Mouse (Mus musculus): ENCODE data around the gene Fhdc1. TPM values are rescaled to one million over a fixed set of nuclear protein-coding genes. Genes with fewer than 3 reads are reported as not detected.

The Fhdc1 gene
- polyA plus RNA-seq, 1 experiment from 2014 or later: 5.8 TPM

DNA sequence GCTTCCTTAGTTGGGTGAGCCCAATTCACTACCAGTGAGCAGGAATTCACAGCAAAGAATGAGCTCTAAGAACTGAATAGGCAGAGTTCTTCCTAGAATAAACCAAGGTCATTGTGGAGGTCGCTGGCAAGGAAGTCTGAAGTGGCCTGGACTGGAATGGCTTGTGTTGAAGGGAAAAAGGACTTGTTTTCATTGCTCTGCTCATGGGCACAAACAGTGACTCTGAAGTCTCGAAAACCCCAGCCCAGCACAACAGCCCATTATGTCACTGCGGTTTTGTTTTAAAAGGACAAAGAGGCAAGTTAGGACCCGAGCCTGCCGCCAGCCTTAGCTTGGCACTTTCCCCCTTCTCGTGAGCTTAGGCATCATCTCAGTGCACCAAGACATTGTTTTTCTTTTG lies 8.5 kb upstream of the Fhdc1 start:
- no peak for ATAC-seq (ENCODE audit: low FRiP score)
- no peaks in the 10 kb centered on the region for H3K9me3 ChIP-seq (replicated peaks)
- 35% methylated on average over 6 of the region's 6 CpGs for WGBS
- H3K4me1 ChIP-seq: peaks cover 10% of the 10 kb centered on the region
- H3K27ac ChIP-seq: no peak overlapping the region
- H3K4me2 ChIP-seq (replicated peaks): no peak overlapping the region
- H3K9ac ChIP-seq: no peak overlapping the region
- no peak overlapping the region for H3K4me3 ChIP-seq
- H3K36me3 ChIP-seq: no peaks in the 10 kb centered on the region
- H3K27me3 ChIP-seq: no peaks in the 10 kb centered on the region

DNA sequence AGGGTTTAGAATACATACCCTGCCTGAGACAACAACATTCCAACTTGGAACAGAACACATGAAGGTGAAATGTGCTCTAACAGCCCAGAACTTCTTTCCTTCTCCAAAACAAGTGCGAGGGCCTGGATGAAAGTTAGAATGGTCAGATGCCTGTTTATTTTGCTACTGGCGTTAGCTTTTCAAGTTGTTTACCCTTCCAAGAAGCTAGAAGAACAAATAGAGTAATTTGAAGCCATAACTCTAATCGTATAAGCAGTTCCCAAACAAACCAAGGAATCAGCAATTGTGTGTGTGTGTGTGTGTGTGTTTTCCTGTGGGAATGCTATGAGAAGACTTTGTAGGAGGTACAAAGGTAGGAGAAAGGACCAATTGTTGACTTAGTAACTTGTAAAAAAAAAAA lies 4.7 kb upstream of the Fhdc1 start:
- Histone ChIP-seq H3K4me2 (replicated peaks) (no peak overlapping the region), H3K4me1 (peaks cover 12% of the 10 kb centered on the region), H3K36me3 (no peaks in the 10 kb centered on the region), H3K9ac (no peak overlapping the region), H3K27ac (no peak overlapping the region), H3K4me3 (no peak overlapping the region), H3K27me3 (peaks cover 12% of the 10 kb centered on the region), H3K9me3 (replicated peaks) (no peaks in the 10 kb centered on the region)
- 76% methylated on average over 3 of the region's 3 CpGs for WGBS
- no peak for ATAC-seq (ENCODE audit: low FRiP score)

DNA sequence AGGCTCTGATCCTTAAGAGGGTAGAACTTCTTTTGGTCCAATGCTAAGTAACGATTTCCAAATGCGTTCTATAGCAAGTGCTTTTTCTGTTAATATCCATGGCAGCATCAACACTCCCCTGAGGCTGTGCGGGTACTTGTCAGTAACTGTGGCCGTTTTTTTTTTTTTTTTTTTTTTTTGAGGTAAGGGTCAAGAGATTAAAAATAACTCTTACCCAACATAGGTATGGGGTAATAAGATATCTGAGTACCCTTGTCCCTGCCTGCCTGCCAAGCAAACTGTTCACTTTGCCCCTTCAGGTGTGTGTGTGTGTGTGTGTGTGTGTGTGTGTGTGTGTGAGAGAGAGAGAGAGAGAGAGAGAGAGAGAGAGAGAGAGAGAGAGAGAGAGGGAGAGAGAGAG lies 4.1 kb upstream of the Fhdc1 start:
- Histone ChIP-seq H3K9ac (no peak overlapping the region), H3K4me3 (no peak overlapping the region), H3K27ac (no peak overlapping the region), H3K4me2 (replicated peaks) (no peak overlapping the region), H3K9me3 (replicated peaks) (no peaks in the 10 kb centered on the region), H3K27me3 (peaks cover 16% of the 10 kb centered on the region), H3K4me1 (peaks cover 17% of the 10 kb centered on the region), H3K36me3 (no peaks in the 10 kb centered on the region)
- no peak for ATAC-seq (ENCODE audit: low FRiP score)
- 68% methylated on average over 4 of the region's 4 CpGs for WGBS

DNA sequence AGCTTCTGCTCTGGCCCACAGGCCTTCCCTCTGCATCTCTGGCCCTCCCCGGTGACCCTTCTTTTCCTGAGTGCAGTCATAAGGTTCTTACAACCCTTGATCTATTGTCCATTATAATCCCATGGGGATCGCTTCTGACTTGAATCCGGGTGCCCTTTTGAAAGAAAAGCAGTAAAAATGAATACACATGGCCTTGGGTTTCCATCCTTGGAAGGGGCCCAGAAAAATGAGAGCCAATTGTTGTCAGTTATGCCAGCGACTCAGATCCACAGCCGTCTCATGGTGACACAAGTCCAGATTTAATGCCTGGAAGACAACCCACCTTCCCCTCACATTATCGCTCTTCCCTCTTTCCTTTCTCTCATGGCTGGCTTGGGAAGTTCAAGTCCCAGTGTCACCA lies 1.9 kb upstream of the Fhdc1 start:
- H3K27ac ChIP-seq: no peak overlapping the region
- H3K4me1 ChIP-seq: peaks cover 26% of the 10 kb centered on the region
- peaks cover 37% of the 10 kb centered on the region for H3K27me3 ChIP-seq
- no peak overlapping the region for H3K4me2 ChIP-seq (replicated peaks)
- H3K36me3 ChIP-seq: no peaks in the 10 kb centered on the region
- no peaks in the 10 kb centered on the region for H3K9me3 ChIP-seq (replicated peaks)
- H3K4me3 ChIP-seq: no peak overlapping the region
- ATAC-seq (ENCODE audit: low FRiP score): no peak
- no peak overlapping the region for H3K9ac ChIP-seq
- 79% methylated on average over 6 of the region's 6 CpGs for WGBS

DNA sequence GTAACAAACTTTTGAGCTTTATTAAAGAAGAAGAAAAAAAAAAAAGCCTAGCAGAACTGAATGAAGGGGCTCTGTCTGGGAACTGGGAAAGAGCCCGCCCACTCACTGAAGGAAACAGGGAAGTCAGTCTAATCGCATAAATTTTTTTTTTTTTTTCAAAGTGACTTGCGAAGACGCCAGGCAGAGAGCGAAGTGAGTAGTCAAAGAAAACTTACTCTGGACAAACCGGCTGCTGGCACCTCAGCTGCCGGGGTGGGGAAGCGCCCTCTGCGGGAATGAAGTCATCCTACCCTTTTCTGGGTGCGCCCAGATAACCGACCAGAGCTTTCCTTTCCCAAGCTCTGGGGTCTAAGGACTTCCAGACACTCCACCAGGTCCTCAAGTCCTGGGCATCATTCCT lies 875 bp upstream of the Fhdc1 start:
- 4% methylated on average over 11 of the region's 11 CpGs for WGBS
- Histone ChIP-seq H3K4me3 (peak overlapping the region; percentile 67), H3K9me3 (replicated peaks) (no peaks in the 10 kb centered on the region), H3K4me1 (peaks cover 26% of the 10 kb centered on the region), H3K27me3 (peaks cover 42% of the 10 kb centered on the region), H3K36me3 (no peaks in the 10 kb centered on the region), H3K9ac (no peak overlapping the region; the same call in 1 of the 2 replicates), H3K27ac (no peak overlapping the region), H3K4me2 (replicated peaks) (peak overlapping the region; percentile 98)
- ATAC-seq (ENCODE audit: low FRiP score): no peak

DNA sequence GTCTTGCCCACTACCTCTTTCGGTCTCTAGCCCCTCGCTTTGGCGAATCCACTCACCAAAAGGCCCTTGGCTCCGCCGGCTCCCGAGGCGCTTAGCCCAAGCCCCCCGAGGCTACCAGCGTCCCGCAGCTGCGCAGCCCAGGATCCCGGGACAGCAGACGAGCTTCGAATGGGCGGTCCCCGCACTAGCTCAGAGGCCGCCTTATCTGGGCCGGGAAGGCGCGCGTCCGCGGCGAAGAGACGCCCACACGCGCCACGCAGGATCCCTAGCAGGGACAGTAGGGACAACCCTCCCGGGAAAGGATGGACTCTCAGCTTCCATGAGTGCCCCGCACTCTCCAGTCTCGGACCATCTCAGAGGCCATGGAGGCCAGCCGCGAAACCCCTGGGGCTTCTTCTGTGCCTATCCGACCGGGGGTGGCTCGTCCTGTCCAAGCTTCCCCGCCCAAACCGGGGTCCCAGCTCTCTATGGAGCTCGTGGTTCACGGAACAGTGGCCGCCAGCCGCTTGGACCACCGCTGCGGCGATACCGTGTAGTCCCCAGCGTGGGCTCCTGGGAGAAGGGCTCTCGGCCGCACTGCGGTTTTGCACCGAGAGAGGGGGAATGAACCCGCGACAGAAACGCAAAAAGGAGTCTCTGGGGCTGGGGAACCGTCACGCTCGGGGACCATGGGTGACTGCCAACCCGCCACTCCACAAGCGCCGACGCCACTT lies 780 bp downstream of the Fhdc1 start:
- Histone ChIP-seq H3K4me1 (peaks cover 26% of the 10 kb centered on the region), H3K27me3 (peaks cover 47% of the 10 kb centered on the region), H3K36me3 (no peaks in the 10 kb centered on the region), H3K9ac (peak overlapping the region; percentile 78), H3K4me3 (peak overlapping the region; percentile 67), H3K27ac (no peak overlapping the region), H3K9me3 (replicated peaks) (no peaks in the 10 kb centered on the region), H3K4me2 (replicated peaks) (peak overlapping the region; percentile 98)
- peak; percentile 59 for ATAC-seq (ENCODE audit: low FRiP score)
- WGBS: under 1% methylated on average over 61 of the region's 61 CpGs

DNA sequence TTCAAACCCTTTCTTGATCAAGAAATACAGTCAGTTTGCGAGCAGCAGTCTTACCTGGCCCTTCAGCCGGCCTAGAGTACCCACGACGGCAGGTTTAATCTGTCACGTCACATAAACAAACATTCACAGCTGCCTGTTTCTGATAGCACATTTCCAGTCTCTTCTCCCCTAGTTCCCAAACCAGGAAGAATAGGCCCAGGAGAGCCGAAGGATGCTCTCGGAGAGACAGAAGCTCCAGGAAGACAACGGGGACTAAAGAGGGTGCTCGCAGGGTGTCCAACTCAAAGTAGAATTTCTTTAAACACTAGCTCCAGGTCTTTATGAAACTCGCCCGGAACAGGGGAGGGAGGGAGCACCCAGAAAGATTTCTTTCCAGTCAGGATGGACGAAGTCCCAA lies 1.3 kb downstream of the Fhdc1 start:
- WGBS: 2% methylated on average over 12 of the region's 12 CpGs
- H3K4me1 ChIP-seq: peaks cover 26% of the 10 kb centered on the region
- no peak overlapping the region for H3K27ac ChIP-seq
- peaks cover 47% of the 10 kb centered on the region for H3K27me3 ChIP-seq
- H3K4me3 ChIP-seq: peak overlapping the region; percentile 67
- ATAC-seq (ENCODE audit: low FRiP score): no peak
- H3K4me2 ChIP-seq (replicated peaks): peak overlapping the region; percentile 98
- no peaks in the 10 kb centered on the region for H3K36me3 ChIP-seq
- H3K9me3 ChIP-seq (replicated peaks): no peaks in the 10 kb centered on the region
- peak overlapping the region; percentile 78 for H3K9ac ChIP-seq

DNA sequence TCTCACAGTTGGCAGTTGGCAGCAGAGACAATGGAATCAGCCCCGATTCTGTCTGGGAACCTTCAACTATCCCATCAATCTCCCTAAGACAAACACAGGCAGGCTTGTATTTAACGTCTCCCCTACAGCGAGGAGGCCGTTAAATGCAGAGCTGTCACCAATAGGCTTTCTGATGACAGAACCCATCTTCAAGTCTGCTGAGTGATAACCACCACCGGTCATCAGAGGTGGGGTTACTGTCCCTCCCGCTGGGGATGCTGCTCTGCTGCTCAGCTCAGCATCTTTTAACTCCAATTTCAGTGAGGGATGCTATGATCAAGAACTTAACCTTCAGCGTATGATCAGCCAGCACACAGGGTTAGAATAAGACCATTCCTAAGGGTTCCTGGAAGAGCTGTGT lies 2.0 kb downstream of the Fhdc1 start:
- H3K4me1 ChIP-seq: peaks cover 30% of the 10 kb centered on the region
- H3K4me3 ChIP-seq: 0 out of 2 replicates have a peak overlapping the region, but pooled peaks have one; percentile 67
- no peak for ATAC-seq (ENCODE audit: low FRiP score)
- H3K9ac ChIP-seq: no peak overlapping the region
- H3K9me3 ChIP-seq (replicated peaks): no peaks in the 10 kb centered on the region
- H3K27ac ChIP-seq: no peak overlapping the region
- H3K4me2 ChIP-seq (replicated peaks): peak overlapping the region; percentile 98
- no peaks in the 10 kb centered on the region for H3K36me3 ChIP-seq
- H3K27me3 ChIP-seq: peaks cover 47% of the 10 kb centered on the region
- 6% methylated on average over 7 of the region's 7 CpGs for WGBS

DNA sequence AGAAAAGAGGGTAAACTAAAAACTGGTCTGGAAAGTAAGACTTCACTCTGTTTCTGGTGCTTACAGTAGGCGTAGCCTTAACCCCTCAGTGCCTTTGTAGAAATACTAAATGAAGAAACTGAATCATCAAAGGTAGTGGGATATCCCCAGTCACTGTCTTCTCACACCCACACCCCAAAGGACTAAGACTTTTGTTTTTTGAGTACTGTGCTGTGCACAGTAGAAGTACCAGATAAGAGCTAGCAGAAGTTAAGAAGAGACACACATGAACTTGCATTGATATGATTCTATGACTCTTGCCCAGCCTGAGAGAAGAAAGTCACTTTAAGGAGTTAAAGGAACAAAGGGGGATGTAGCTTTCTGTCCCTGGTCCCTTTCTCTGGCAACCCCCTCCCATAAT lies 2.7 kb downstream of the Fhdc1 start:
- no peak overlapping the region for H3K27ac ChIP-seq
- no peaks in the 10 kb centered on the region for H3K9me3 ChIP-seq (replicated peaks)
- no peak overlapping the region for H3K9ac ChIP-seq
- H3K27me3 ChIP-seq: peaks cover 46% of the 10 kb centered on the region
- no peaks in the 10 kb centered on the region for H3K36me3 ChIP-seq
- 94% methylated on average over 1 of the region's 1 CpGs for WGBS
- ATAC-seq (ENCODE audit: low FRiP score): no peak
- H3K4me2 ChIP-seq (replicated peaks): no peak overlapping the region
- peaks cover 30% of the 10 kb centered on the region for H3K4me1 ChIP-seq
- no peak overlapping the region for H3K4me3 ChIP-seq

DNA sequence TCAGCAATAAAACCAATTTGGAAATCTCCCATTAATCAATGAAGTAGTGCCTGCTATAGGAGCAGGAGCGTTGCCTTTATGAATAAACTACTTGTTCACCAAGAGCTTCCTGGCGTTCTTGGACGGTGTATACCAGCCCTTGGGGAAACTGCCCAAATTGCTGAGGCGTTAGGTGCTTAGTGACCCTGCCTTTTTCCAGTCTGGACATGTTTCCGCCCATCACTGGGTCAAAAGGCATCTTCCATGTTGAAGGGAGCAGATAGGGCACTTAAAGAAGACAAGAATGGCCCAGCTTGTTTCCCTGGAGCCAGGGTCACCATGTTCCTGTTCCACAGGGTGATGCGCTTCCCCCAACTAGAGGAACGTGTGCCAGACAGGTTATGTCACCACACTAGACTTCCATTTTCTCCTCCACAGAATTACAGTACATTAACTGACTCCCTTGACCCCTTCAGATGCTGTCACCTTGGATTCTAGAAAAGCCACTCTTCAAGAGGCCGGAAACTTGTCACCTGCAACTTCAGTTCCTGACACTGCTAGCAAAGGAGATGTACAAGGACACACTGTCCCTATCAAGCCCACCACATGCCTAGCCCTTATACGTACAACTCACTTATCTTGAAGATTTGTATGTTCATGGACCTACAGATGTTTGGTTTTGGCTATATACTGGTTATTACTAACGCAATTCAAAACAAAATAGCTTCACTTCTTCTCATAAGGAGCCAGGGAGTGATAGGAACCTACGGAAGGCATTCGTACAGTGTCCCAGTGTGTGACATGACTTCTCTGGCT lies 5.1 kb downstream of the Fhdc1 start:
- Histone ChIP-seq H3K9ac (no peak overlapping the region), H3K9me3 (replicated peaks) (no peaks in the 10 kb centered on the region), H3K27me3 (peaks cover 34% of the 10 kb centered on the region), H3K4me1 (peaks cover 26% of the 10 kb centered on the region), H3K27ac (no peak overlapping the region), H3K4me3 (no peak overlapping the region), H3K4me2 (replicated peaks) (no peak overlapping the region), H3K36me3 (no peaks in the 10 kb centered on the region)
- 90% methylated on average over 12 of the region's 12 CpGs for WGBS
- ATAC-seq (ENCODE audit: low FRiP score): no peak

DNA sequence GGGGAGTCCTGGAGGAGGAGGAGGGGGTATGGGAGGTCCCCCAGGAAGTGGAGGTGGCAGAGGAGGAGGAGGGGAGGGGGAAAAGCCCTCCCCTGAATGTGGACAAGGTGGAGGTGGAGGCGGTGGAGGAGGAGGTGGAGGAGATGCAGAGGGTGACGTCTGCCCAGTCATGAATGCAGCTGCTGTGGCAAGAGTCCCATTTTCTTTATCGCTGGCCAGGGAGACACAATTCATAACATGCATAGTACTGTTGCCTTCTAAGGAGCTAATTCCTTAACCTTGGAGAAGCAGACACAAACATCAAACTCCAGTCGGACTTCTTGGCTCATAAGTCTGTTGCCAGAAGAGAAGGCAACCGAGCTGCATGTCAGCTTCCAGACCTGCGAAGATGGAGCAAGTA lies 5.8 kb downstream of the Fhdc1 start:
- WGBS: 92% methylated on average over 6 of the region's 6 CpGs
- no peaks in the 10 kb centered on the region for H3K36me3 ChIP-seq

DNA sequence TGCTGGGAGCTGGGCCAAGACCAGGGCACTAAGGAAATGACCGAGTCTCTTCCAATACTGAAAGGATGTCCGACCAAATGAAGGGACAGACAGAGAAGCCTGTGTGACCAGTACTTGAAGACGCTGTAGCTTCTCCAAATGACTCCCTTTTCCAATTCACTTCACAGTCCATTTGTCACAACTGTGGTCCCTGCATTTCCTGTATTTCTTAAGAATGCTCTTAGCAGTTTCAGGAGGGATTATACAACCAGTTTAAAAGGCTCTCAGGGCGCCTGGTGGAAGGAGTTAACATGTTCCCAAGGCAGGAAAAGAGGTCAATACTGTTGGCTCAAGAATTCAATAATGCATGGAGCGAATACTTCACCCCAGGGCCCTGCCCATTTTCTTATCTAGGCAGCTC lies 7.3 kb downstream of the Fhdc1 start:
- Histone ChIP-seq H3K4me3 (no peak overlapping the region), H3K9ac (no peak overlapping the region), H3K27ac (no peak overlapping the region), H3K27me3 (peaks cover 18% of the 10 kb centered on the region), H3K9me3 (replicated peaks) (no peaks in the 10 kb centered on the region), H3K4me2 (replicated peaks) (no peak overlapping the region), H3K4me1 (peaks cover 5% of the 10 kb centered on the region; the same call in 1 of the 2 replicates), H3K36me3 (no peaks in the 10 kb centered on the region)
- WGBS: 78% methylated on average over 5 of the region's 5 CpGs
- no peak for ATAC-seq (ENCODE audit: low FRiP score)

More for the DNA sequence above, 5.8 kb downstream of the Fhdc1 start:
- Histone ChIP-seq H3K9me3 (replicated peaks) (no peaks in the 10 kb centered on the region), H3K27ac (no peak overlapping the region), H3K27me3 (peaks cover 31% of the 10 kb centered on the region), H3K4me2 (replicated peaks) (no peak overlapping the region), H3K4me1 (peaks cover 19% of the 10 kb centered on the region), H3K4me3 (no peak overlapping the region), H3K9ac (no peak overlapping the region)
- ATAC-seq (ENCODE audit: low FRiP score): no peak

Measured in hindbrain, embryonic 12.5 days (tissue).